Mouse (Mus musculus): Measurements from ENCODE around the gene Olfr703.

Olfr703 gene

GRCm38 (mm10) chr7:106843060-106843459 lies at the start of gene Olfr703:
Gene Olfr703, plus strand, starts transcription at chr7:106843360.
- DNase-seq: no peak

GRCm38 (mm10) chr7:106808734-106809133 lies 34.4 kb upstream of the Olfr703 start, which contains the start of gene Olfr700:
Gene Olfr700, minus strand, starts transcription at chr7:106808834.
- DNase-seq: no peak

- no peak for DNase-seq
Observed at GRCm38 (mm10) chr7:106813829-106814228, 29.3 kb upstream of the Olfr703 start, which contains the start of gene Olfr701. Gene Olfr701, plus strand, starts transcription at chr7:106814129.

- DNase-seq: no peak
Observed at GRCm38 (mm10) chr7:106815775-106816174, 27.4 kb upstream of the Olfr703 start.

- no peak for DNase-seq
Observed at GRCm38 (mm10) chr7:106818414-106818813, 24.7 kb upstream of the Olfr703 start.

- no peak for DNase-seq
Observed at GRCm38 (mm10) chr7:106833793-106834192, 9.4 kb upstream of the Olfr703 start, which contains the start of gene Olfr702. Gene Olfr702, minus strand, starts transcription at chr7:106833893.

- no peak for DNase-seq
Observed at GRCm38 (mm10) chr7:106862885-106863284, 19.7 kb downstream of the Olfr703 start, which contains the start of gene Olfr704. Gene Olfr704, plus strand, starts transcription at chr7:106863185.

GRCm38 (mm10) chr7:106876791-106877190 lies 33.6 kb downstream of the Olfr703 start, which contains the start of gene Olfr705:
Gene Olfr705, minus strand, starts transcription at chr7:106876891.
- no peak for DNase-seq

- DNase-seq: no peak
Observed at GRCm38 (mm10) chr7:106888062-106888461, 44.9 kb downstream of the Olfr703 start, which contains the start of gene Olfr706. Gene Olfr706, minus strand, starts transcription at chr7:106888162.
